Mouse (Mus musculus) central nervous system, embryonic 18 days (tissue): ENCODE data around the gene Csn1s2b. TPM values are rescaled to one million over a fixed set of nuclear protein-coding genes. Genes with fewer than 3 reads are reported as not detected.

Experiments
- polyA plus RNA-seq: library from polyadenylated mRNA; depleted of rRNA; stranded (reverse); fragments of >200 nt; gene quantifications from 2 replicates; pipeline ENCODE4 v1.2.3, GENCODE M21; 2012; rRNA removed

Csn1s2b gene
- not detected in 2 replicates for polyA plus RNA-seq

GRCm38 (mm10) chr5:87807782-87808181, at the start of gene Csn1s2b:
Gene Csn1s2b (plus strand): TSS chr5:87808082.

GRCm38 (mm10) chr5:87774267-87774666, 33.6 kb upstream of the Csn1s2b start, which contains the start of gene Csn1s2a:
Gene Csn1s2a (plus strand): TSS chr5:87774567.

DNA sequence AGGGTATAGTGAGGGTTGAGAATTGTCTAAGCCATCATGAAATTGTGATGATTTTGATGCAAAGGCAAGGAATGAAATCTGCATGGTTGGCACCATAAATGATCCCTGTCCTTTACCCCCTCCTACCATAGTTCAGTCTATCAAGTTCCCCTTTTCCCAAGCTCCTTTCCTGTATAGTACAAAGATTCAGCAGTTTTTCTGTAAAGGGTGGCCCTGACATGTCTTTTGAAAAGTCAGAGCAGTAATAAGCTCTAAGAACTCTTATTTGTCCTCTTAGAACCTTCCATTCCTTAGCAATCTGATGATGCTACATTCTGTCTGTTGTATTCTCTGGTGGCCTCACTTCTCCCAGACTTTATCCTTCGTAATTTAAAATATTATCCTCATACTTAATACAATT, 17.5 kb downstream of the Csn1s2b start, which contains the start of gene Prr27:
TSS of gene Prr27 (plus strand) at position 301 of the 400 bp plus-strand sequence.

Other genes starting within 250 kb of the Csn1s2b start
- not detected in 2 replicates for gene Sult1d1, start 239.1 kb upstream of the Csn1s2b start, polyA plus RNA-seq
- gene Sult1e1, start 216.5 kb upstream of the Csn1s2b start, polyA plus RNA-seq: not detected in 2 replicates
- 0.08 and 0.10 TPM in 2 replicates for gene Csn1s1, start 141.9 kb upstream of the Csn1s2b start, polyA plus RNA-seq
- gene Csn2, start 108.5 kb upstream of the Csn1s2b start, polyA plus RNA-seq: not detected in 2 replicates
- not detected in 2 replicates for gene Csn1s2a, start 33.5 kb upstream of the Csn1s2b start, polyA plus RNA-seq
- not detected in 2 replicates for gene Prr27, start 17.6 kb downstream of the Csn1s2b start, polyA plus RNA-seq
- not detected in 2 replicates for gene Odam, start 76.9 kb downstream of the Csn1s2b start, polyA plus RNA-seq
- not detected in 2 replicates for gene Csn3, start 117.5 kb downstream of the Csn1s2b start, polyA plus RNA-seq
- gene 2310003L06Rik, start 161.4 kb downstream of the Csn1s2b start, polyA plus RNA-seq: not detected in 2 replicates
- 0.15 TPM in 1 of 2 replicates, not detected in the other for gene Gm28434, start 161.4 kb downstream of the Csn1s2b start, polyA plus RNA-seq
- 0.03 and 0.05 TPM in 2 replicates for gene Cabs1, start 171.4 kb downstream of the Csn1s2b start, polyA plus RNA-seq
- gene Smr3a, start 194.5 kb downstream of the Csn1s2b start, polyA plus RNA-seq: 0.16 and 0.19 TPM in 2 replicates